Mouse (Mus musculus): Measurements from ENCODE around the gene Kcnq2. TPM values are rescaled to one million over a fixed set of nuclear protein-coding genes. Genes with fewer than 3 reads are reported as not detected.

Gene Kcnq2
- polyA plus RNA-seq, 1 experiment from 2014 or later = 0.17 TPM

GRCm38 (mm10) chr2:181153131-181153530 is 18.0 kb upstream of the Kcnq2 start:
- no peak for ATAC-seq (replicated peaks; ENCODE audit: insufficient number of reproducible peaks, low FRiP score, low TSS enrichment)
- Histone ChIP-seq H3K36me3 (ENCODE audit: control insufficient read depth, insufficient read depth, low read length) (no peaks in the 10 kb centered on the region), H3K27me3 (ENCODE audit: control insufficient read depth, insufficient read depth, low read length) (peaks cover 61% of the 10 kb centered on the region), H3K27ac (ENCODE audit: low read depth, low read length) (no peak overlapping the region), H3K9ac (ENCODE audit: low read depth, low read length) (no peak overlapping the region), H3K4me1 (ENCODE audit: control insufficient read depth, insufficient read depth, low read length) (peaks cover 25% of the 10 kb centered on the region), H3K4me2 (no peak overlapping the region), H3K9me3 (replicated peaks; ENCODE audit: control insufficient read depth, low read length) (no peaks in the 10 kb centered on the region), H3K4me3 (ENCODE audit: low read depth, low read length) (no peak overlapping the region)
- 70% methylated on average over 1 of the region's 1 CpGs for WGBS (ENCODE audit: insufficient replicate concordance)

GRCm38 (mm10) chr2:181152701-181153100 is 17.6 kb upstream of the Kcnq2 start:
- WGBS (ENCODE audit: insufficient replicate concordance) = 90% methylated on average over 17 of the region's 17 CpGs
- H3K4me3 ChIP-seq (ENCODE audit: low read depth, low read length) = no peak overlapping the region
- no peak overlapping the region for H3K27ac ChIP-seq (ENCODE audit: low read depth, low read length)
- no peaks in the 10 kb centered on the region for H3K36me3 ChIP-seq (ENCODE audit: control insufficient read depth, insufficient read depth, low read length)
- H3K4me2 ChIP-seq = no peak overlapping the region
- H3K9ac ChIP-seq (ENCODE audit: low read depth, low read length) = no peak overlapping the region
- H3K27me3 ChIP-seq (ENCODE audit: control insufficient read depth, insufficient read depth, low read length) = peaks cover 62% of the 10 kb centered on the region
- no peak for ATAC-seq (replicated peaks; ENCODE audit: insufficient number of reproducible peaks, low FRiP score, low TSS enrichment)
- H3K9me3 ChIP-seq (replicated peaks; ENCODE audit: control insufficient read depth, low read length) = no peaks in the 10 kb centered on the region
- peaks cover 25% of the 10 kb centered on the region for H3K4me1 ChIP-seq (ENCODE audit: control insufficient read depth, insufficient read depth, low read length)

DNA sequence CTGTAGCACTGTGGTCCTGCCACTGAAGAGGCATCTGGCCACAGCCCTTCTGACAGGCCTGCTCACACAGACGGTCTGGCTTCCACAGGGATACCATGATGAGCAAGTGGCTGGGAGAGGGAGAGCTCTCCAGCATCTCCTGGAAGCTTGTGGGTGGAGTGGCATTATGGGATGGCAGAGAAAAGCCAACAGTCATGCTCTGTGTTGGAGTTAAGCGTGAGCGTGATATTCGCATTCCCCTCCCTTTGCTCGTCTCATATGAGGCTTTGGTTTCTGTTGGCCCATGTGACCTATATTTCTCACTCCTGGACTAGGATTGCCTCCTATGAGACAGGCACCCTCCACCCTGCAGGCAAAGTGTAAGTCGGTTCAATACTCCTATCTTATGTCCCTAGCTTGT is 15.2 kb upstream of the Kcnq2 start:
- no peaks in the 10 kb centered on the region for H3K36me3 ChIP-seq (ENCODE audit: control insufficient read depth, insufficient read depth, low read length)
- WGBS (ENCODE audit: insufficient replicate concordance) = 63% methylated on average over 6 of the region's 6 CpGs

DNA sequence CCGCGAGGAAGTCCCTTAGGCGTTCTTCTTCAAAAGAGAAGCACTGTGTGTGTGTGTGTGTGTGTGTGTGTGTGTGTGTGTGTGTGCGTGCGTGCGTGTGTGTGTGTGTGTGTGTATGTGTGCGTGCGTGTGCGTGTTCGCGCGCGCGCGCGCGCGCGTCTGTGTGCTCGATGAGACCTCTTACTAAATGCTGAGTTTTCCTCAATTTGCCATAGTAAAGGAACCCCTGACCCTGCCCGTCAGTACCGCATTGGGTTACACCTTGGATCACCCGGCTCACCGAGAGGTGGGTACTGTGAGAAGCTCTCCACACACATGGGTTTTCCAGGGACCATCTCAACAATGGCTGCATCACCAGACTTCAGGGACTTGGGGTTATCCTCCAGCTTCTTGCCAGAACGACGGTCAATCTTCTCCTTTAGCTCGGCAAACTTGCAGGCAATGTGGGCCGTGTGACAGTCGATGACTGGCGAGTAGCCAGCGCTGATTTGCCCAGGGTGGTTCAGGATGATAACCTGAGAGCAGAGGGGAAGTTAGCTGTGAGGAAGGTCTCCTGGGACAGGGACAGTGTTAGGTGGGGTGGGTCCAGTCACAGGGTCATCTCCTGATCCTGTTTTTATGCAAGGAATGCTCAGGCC is 13.3 kb upstream of the Kcnq2 start:
- Histone ChIP-seq H3K27ac (ENCODE audit: low read depth, low read length) (no peak overlapping the region), H3K4me1 (ENCODE audit: control insufficient read depth, insufficient read depth, low read length) (0 out of 2 replicates have a peak, but pooled peaks cover 3% of the 10 kb centered on the region), H3K9me3 (replicated peaks; ENCODE audit: control insufficient read depth, low read length) (no peaks in the 10 kb centered on the region), H3K4me3 (ENCODE audit: low read depth, low read length) (peak overlapping the region; percentile 46), H3K9ac (ENCODE audit: low read depth, low read length) (no peak overlapping the region), H3K4me2 (peak overlapping the region; percentile 79), H3K27me3 (ENCODE audit: control insufficient read depth, insufficient read depth, low read length) (peaks cover 57% of the 10 kb centered on the region), H3K36me3 (ENCODE audit: control insufficient read depth, insufficient read depth, low read length) (no peaks in the 10 kb centered on the region)
- WGBS (ENCODE audit: insufficient replicate concordance) = 20% methylated on average over 28 of the region's 31 CpGs
- ATAC-seq (replicated peaks; ENCODE audit: insufficient number of reproducible peaks, low FRiP score, low TSS enrichment) = no peak

More for the DNA sequence above, 15.2 kb upstream of the Kcnq2 start:
- no peak for ATAC-seq (replicated peaks; ENCODE audit: insufficient number of reproducible peaks, low FRiP score, low TSS enrichment)
- Histone ChIP-seq H3K4me3 (ENCODE audit: low read depth, low read length) (no peak overlapping the region), H3K4me2 (no peak overlapping the region), H3K9me3 (replicated peaks; ENCODE audit: control insufficient read depth, low read length) (no peaks in the 10 kb centered on the region), H3K9ac (ENCODE audit: low read depth, low read length) (no peak overlapping the region), H3K27me3 (ENCODE audit: control insufficient read depth, insufficient read depth, low read length) (peaks cover 52% of the 10 kb centered on the region), H3K4me1 (ENCODE audit: control insufficient read depth, insufficient read depth, low read length) (peaks cover 11% of the 10 kb centered on the region), H3K27ac (ENCODE audit: low read depth, low read length) (no peak overlapping the region)

DNA sequence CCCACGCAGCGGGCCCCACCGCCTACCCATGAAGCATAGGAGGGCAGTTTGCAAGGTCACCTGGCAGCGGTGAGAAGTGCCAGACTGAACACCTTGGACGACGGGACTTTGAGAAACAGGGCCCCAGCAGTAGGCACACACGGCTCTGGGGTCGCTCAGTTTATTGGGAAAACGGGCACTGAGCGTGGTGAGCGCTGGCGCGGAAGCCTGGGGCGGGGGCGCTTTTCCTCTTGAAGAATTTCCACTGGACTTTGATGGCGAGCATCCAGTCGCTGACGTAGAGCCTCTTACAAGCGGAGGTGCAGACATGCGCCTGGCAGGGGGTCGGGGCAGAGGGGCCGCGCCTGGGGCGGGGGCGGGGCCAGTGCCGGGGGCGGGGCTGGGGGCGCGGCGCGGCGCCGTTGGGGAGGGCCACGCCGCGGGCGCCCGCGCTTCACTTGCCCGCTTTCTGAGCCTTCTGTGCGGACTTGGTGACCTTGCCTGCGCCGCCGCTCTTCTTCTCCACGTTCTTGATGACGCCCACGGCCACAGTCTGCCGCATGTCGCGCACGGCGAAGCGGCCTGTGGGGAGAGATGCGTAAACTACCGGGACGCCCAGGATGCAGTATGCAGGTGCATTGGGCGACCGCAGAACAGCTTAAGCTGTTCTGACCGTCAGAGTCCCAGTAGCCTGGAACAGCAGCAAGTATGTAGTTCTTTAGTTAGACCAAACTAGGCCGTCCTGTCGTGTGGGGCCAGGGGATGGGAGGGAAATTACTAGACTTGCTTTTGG is 12.6 kb upstream of the Kcnq2 start:
- Histone ChIP-seq H3K27ac (ENCODE audit: low read depth, low read length) (no peak overlapping the region), H3K27me3 (ENCODE audit: control insufficient read depth, insufficient read depth, low read length) (peaks cover 60% of the 10 kb centered on the region), H3K9ac (ENCODE audit: low read depth, low read length) (no peak overlapping the region), H3K4me2 (peak overlapping the region; percentile 79), H3K36me3 (ENCODE audit: control insufficient read depth, insufficient read depth, low read length) (no peaks in the 10 kb centered on the region), H3K4me3 (ENCODE audit: low read depth, low read length) (peak overlapping the region; percentile 46), H3K9me3 (replicated peaks; ENCODE audit: control insufficient read depth, low read length) (no peaks in the 10 kb centered on the region), H3K4me1 (ENCODE audit: control insufficient read depth, insufficient read depth, low read length) (0 out of 2 replicates have a peak, but pooled peaks cover 3% of the 10 kb centered on the region)
- under 1% methylated on average over 47 of the region's 61 CpGs for WGBS (ENCODE audit: insufficient replicate concordance)
- ATAC-seq (replicated peaks; ENCODE audit: insufficient number of reproducible peaks, low FRiP score, low TSS enrichment) = no peak; the same call in 1 of the 2 replicates

DNA sequence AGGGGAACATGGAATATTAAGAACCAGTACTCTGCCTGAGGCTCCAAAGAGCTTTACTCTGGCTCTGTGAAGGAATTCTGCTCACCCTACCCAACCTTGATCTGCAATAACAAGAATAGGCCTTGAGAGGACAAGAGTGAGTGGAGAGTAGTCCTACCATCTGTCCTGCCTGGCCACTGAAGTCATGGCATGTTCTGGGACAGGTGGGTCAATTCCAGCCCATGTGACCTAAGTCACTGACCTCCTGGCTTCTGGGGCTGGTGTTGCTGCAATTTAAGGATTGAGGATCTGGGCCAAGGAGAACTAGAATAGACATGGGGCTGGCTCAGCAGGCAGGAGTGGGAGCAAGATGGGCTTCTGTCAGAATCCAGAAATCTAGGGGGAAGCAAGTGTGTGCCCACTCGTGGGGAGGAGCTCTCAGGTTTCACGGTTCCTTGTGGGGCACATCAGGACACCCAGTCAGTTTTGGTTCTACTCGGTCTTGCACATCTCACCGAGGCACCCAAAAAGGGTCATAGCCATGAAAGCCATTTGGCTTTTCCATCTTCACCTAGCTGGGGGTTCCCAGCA is 12.0 kb upstream of the Kcnq2 start:
- Histone ChIP-seq H3K4me2 (peak overlapping the region; percentile 79), H3K36me3 (ENCODE audit: control insufficient read depth, insufficient read depth, low read length) (no peaks in the 10 kb centered on the region), H3K27me3 (ENCODE audit: control insufficient read depth, insufficient read depth, low read length) (peaks cover 58% of the 10 kb centered on the region), H3K27ac (ENCODE audit: low read depth, low read length) (no peak overlapping the region), H3K9ac (ENCODE audit: low read depth, low read length) (no peak overlapping the region), H3K4me3 (ENCODE audit: low read depth, low read length) (no peak overlapping the region), H3K4me1 (ENCODE audit: control insufficient read depth, insufficient read depth, low read length) (0 out of 2 replicates have a peak, but pooled peaks cover 3% of the 10 kb centered on the region), H3K9me3 (replicated peaks; ENCODE audit: control insufficient read depth, low read length) (no peaks in the 10 kb centered on the region)
- ATAC-seq (replicated peaks; ENCODE audit: insufficient number of reproducible peaks, low FRiP score, low TSS enrichment) = no peak
- 45% methylated on average over 4 of the region's 4 CpGs for WGBS (ENCODE audit: insufficient replicate concordance)

DNA sequence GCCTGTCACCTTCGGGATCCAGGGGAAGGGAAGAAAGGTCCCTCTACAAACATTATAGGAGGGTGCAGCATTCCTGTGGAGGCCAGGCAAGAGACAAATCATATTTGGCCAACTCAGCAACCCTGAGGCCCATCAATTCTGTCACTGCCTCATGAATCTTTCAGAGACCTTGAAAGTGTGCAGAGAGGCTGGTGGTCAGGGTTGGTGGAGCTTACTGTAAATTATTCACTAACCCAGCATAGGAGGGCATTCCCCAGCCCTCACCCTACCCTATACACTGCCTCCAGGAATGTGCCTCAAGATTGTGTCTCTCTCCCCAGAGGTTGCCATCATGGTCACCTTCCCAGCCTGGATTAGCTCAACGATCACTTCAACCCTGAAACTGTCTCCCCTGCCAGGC is 9.6 kb upstream of the Kcnq2 start:
- Histone ChIP-seq H3K4me3 (ENCODE audit: low read depth, low read length) (no peak overlapping the region), H3K9ac (ENCODE audit: low read depth, low read length) (no peak overlapping the region), H3K36me3 (ENCODE audit: control insufficient read depth, insufficient read depth, low read length) (no peaks in the 10 kb centered on the region), H3K27me3 (ENCODE audit: control insufficient read depth, insufficient read depth, low read length) (peaks cover 46% of the 10 kb centered on the region), H3K9me3 (replicated peaks; ENCODE audit: control insufficient read depth, low read length) (no peaks in the 10 kb centered on the region), H3K4me1 (ENCODE audit: control insufficient read depth, insufficient read depth, low read length) (0 out of 2 replicates have a peak, but pooled peaks cover 3% of the 10 kb centered on the region), H3K4me2 (no peak overlapping the region), H3K27ac (ENCODE audit: low read depth, low read length) (no peak overlapping the region)
- WGBS (ENCODE audit: insufficient replicate concordance) = 78% methylated on average over 2 of the region's 2 CpGs
- no peak for ATAC-seq (replicated peaks; ENCODE audit: insufficient number of reproducible peaks, low FRiP score, low TSS enrichment)

- H3K36me3 ChIP-seq (ENCODE audit: control insufficient read depth, insufficient read depth, low read length) = no peaks in the 10 kb centered on the region
- H3K4me2 ChIP-seq = no peak overlapping the region
- H3K27me3 ChIP-seq (ENCODE audit: control insufficient read depth, insufficient read depth, low read length) = peaks cover 39% of the 10 kb centered on the region
- no peaks in the 10 kb centered on the region for H3K9me3 ChIP-seq (replicated peaks; ENCODE audit: control insufficient read depth, low read length)
- no peak overlapping the region for H3K4me3 ChIP-seq (ENCODE audit: low read depth, low read length)
- 59% methylated on average over 2 of the region's 2 CpGs for WGBS (ENCODE audit: insufficient replicate concordance)
- H3K4me1 ChIP-seq (ENCODE audit: control insufficient read depth, insufficient read depth, low read length) = 0 out of 2 replicates have a peak, but pooled peaks cover 3% of the 10 kb centered on the region
- ATAC-seq (replicated peaks; ENCODE audit: insufficient number of reproducible peaks, low FRiP score, low TSS enrichment) = no peak
- no peak overlapping the region for H3K27ac ChIP-seq (ENCODE audit: low read depth, low read length)
- no peak overlapping the region for H3K9ac ChIP-seq (ENCODE audit: low read depth, low read length)
Measured at GRCm38 (mm10) chr2:181143509-181144276, 8.6 kb upstream of the Kcnq2 start.
